Mouse (Mus musculus): ENCODE results near the gene Olfr1216. TPM values are rescaled to one million over a fixed set of nuclear protein-coding genes. Genes with fewer than 3 reads are reported as not detected.
"Not testable (repeated sequence)": the region's sequence is repeated elsewhere in the genome, so short reads cannot be mapped to it uniquely, and the experiment has no call there.

Gene Olfr1216
- polyA plus RNA-seq (2017; shearing (Covaris generic)) = not detected

GRCm38 (mm10) chr2:89018240-89018639 lies at the start of gene Olfr1216:
TSS of gene Olfr1216 (minus strand) at chr2:89018340.
- ATAC-seq = no peak

DNA sequence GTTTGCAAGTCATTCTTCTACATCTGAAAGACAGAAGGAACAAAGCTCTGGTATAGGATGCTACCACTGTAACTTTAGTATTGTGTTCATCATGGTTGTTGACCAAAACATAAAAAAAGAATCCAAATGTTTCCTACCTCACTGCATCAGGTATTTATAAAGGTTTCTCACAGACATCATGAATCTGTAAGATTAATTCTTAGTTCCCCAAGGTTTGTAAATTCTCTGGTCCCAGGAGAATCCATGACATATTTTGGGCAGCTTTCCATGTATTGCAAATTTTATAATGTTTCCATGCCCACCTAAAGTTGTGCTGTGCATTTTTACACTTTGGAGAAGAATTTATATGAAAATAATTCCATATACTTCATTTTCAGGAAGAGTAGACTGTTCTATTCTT lies 42.9 kb upstream of the Olfr1216 start, which contains the start of gene Olfr1218:
Gene Olfr1218 (minus strand): TSS at position 101 of the 400 bp plus-strand sequence.
- no peak for ATAC-seq

DNA sequence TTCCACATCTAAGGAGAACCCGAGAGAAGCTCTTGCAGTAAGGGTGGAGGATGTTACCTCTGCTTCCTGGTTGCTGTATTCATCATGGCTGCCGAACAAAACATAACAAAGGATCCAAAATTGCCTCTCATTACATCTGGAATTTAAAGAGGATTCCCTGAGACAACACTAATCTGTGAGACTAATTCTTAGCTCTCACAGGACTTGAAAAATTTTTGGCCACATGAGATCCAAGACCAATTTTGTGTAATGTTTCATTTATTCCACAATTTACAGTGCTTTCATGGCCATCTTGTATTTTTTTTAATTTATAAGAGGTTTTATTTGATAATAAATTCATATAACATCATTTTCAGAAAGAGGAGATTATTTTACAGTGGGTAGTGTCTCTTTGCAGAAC lies 13.8 kb upstream of the Olfr1216 start, which contains the start of gene Olfr1217:
Gene Olfr1217 (minus strand): TSS at position 101 of the 400 bp plus-strand sequence.
- ATAC-seq = no peak

DNA sequence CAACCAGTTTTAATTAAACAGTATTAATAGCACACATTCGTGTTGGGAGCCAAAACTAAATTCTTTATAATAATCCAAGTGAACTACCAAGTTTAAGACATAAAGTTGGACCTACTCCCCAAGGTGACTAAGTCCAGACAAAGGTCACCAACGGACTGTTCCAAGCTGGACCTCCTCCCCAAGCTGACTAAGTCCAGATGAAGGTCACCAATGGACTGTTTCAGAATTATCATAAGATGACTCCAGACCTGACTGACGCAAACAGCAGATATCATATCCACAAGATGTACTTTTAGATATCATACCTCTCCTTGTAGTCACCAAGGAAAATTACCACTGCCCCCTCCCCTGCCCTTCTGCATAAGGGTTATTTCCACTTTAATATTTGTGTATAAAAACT lies 3.3 kb upstream of the Olfr1216 start:
- ATAC-seq = not testable (repeated sequence)

DNA sequence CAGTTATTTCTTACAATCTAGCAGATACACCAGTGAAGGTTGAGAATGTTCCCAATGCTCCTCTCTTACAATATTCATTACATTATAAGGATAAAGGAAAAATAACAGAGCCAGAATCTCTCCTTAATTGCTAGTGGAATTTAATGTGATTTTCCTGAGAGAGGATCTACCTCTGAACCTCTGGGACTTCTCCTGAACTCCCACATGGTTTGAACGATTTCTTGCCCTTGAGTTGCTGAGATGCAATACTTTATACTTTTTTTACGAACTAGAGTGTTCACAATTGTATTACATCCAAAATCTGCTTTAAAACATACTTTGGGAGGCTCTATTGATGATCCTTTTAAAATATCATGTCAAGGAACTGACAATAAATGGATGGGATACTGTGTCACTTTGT lies 11.3 kb downstream of the Olfr1216 start, which contains the start of gene Olfr1215:
Gene Olfr1215 (minus strand): TSS at position 101 of the 400 bp plus-strand sequence.
- ATAC-seq = no peak

GRCm38 (mm10) chr2:88992553-88992952 lies 25.6 kb downstream of the Olfr1216 start, which contains the start of gene Olfr1214:
TSS of gene Olfr1214 (minus strand) at chr2:88992653.
- no peak for ATAC-seq

GRCm38 (mm10) chr2:88980181-88980580 lies 38.0 kb downstream of the Olfr1216 start, which contains the start of gene Gm13762:
TSS of gene Gm13762 (minus strand) at chr2:88980281.
- ATAC-seq = no peak

Other genes starting within 250 kb of the Olfr1216 start
- gene Olfr1200, start 247.9 kb downstream of the Olfr1216 start, polyA plus RNA-seq (2017; shearing (Covaris generic)) = not detected
- gene Olfr1201, start 225.3 kb downstream of the Olfr1216 start, polyA plus RNA-seq (2017; shearing (Covaris generic)) = not detected
- not detected for gene Olfr1202, start 203.8 kb downstream of the Olfr1216 start, polyA plus RNA-seq (2017; shearing (Covaris generic))
- gene Olfr1205, start 188.6 kb downstream of the Olfr1216 start, polyA plus RNA-seq (2017; shearing (Covaris generic)) = under 1 TPM in 1 of 2 experiments, not detected in 1; 0.07 TPM
- not detected for gene Olfr1204, start 169.0 kb downstream of the Olfr1216 start, polyA plus RNA-seq (2017; shearing (Covaris generic))
- gene Olfr1206, start 155.1 kb downstream of the Olfr1216 start, polyA plus RNA-seq (2017; shearing (Covaris generic)) = under 1 TPM in 1 of 2 experiments, not detected in 1; 0.29 TPM
- gene Olfr1208, start 116.0 kb downstream of the Olfr1216 start, polyA plus RNA-seq (2017; shearing (Covaris generic)) = under 1 TPM in 1 of 2 experiments, not detected in 1; 0.21 TPM
- gene Olfr1209, start 103.2 kb downstream of the Olfr1216 start, polyA plus RNA-seq (2017; shearing (Covaris generic)) = not detected
- not detected for gene Olfr1211, start 80.2 kb downstream of the Olfr1216 start, polyA plus RNA-seq (2017; shearing (Covaris generic))
- gene Olfr1212, start 64.4 kb downstream of the Olfr1216 start, polyA plus RNA-seq (2017; shearing (Covaris generic)) = not detected
- gene Gm13762, start 38.1 kb downstream of the Olfr1216 start, polyA plus RNA-seq (2017; shearing (Covaris generic)) = not detected
- not detected for gene Olfr1214, start 25.7 kb downstream of the Olfr1216 start, polyA plus RNA-seq (2017; shearing (Covaris generic))
- not detected for gene Olfr1215, start 11.4 kb downstream of the Olfr1216 start, polyA plus RNA-seq (2017; shearing (Covaris generic))
- gene Olfr1217, start 13.7 kb upstream of the Olfr1216 start, polyA plus RNA-seq (2017; shearing (Covaris generic)) = not detected
- not detected for gene Olfr1218, start 42.8 kb upstream of the Olfr1216 start, polyA plus RNA-seq (2017; shearing (Covaris generic))
- gene Olfr1219, start 65.2 kb upstream of the Olfr1216 start, polyA plus RNA-seq (2017; shearing (Covaris generic)) = not detected
- gene Olfr1220, start 88.5 kb upstream of the Olfr1216 start, polyA plus RNA-seq (2017; shearing (Covaris generic)) = under 1 TPM in 1 of 2 experiments, not detected in 1; 0.08 TPM
- gene Olfr1221, start 98.9 kb upstream of the Olfr1216 start, polyA plus RNA-seq (2017; shearing (Covaris generic)) = not detected
- not detected for gene Olfr1222, start 114.7 kb upstream of the Olfr1216 start, polyA plus RNA-seq (2017; shearing (Covaris generic))
- gene Olfr1223, start 133.2 kb upstream of the Olfr1216 start, polyA plus RNA-seq (2017; shearing (Covaris generic)) = not detected
- not detected for gene Olfr1224-ps1, start 145.8 kb upstream of the Olfr1216 start, polyA plus RNA-seq (2017; shearing (Covaris generic))
- gene Olfr1225, start 156.3 kb upstream of the Olfr1216 start, polyA plus RNA-seq (2017; shearing (Covaris generic)) = not detected
- gene Olfr1226, start 181.7 kb upstream of the Olfr1216 start, polyA plus RNA-seq (2017; shearing (Covaris generic)) = not detected
- gene Olfr1228, start 235.7 kb upstream of the Olfr1216 start, polyA plus RNA-seq (2017; shearing (Covaris generic)) = not detected

Measured in activated CD4-positive, CD25-positive, alpha-beta regulatory T cell, adult 4 months (primary cell).